Mouse (Mus musculus) midbrain, embryonic 14.5 days (tissue): Measurements from ENCODE around the gene Usp16. TPM values are rescaled to one million over a fixed set of nuclear protein-coding genes. Genes with fewer than 3 reads are reported as not detected.
A peak's percentile ranks its signal among the peaks of the same experiment; 100 is the strongest.

Source experiments
- ATAC-seq: fragments of 200-750 bp; cut with Nextera tagmentation; 2 replicates; pipeline ENCODE4 v1.8.0; 2017; ENCODE audit warnings: moderate number of reproducible peaks, moderate library complexity; ENCODE audit not compliant: low FRiP score, low TSS enrichment
- DNase-seq: peaks from one replicate; pipeline ENCODE4 v3.0.0-alpha.2; 2015
- H3K27ac ChIP-seq: fragments of 300-500 bp; sonication (generic); replicated peaks from 2 replicates; pipeline ENCODE4 v1.5.1; 2014; ENCODE audit warnings: mild to moderate bottlenecking, low read depth, low read length, moderate library complexity
- H3K27me3 ChIP-seq: fragments of 300-500 bp; sonication (generic); 2 replicates; pipeline ENCODE4 v1.6.1; 2014; ENCODE audit warnings: low read length, control low read depth, mixed read lengths; ENCODE audit not compliant: control insufficient read depth, insufficient read depth
- H3K36me3 ChIP-seq: fragments of 300-500 bp; sonication (generic); 2 replicates; pipeline ENCODE4 v1.6.1; 2014; ENCODE audit warnings: low read length, control low read depth; ENCODE audit not compliant: control insufficient read depth, insufficient read depth
- H3K4me1 ChIP-seq: fragments of 300-500 bp; sonication (generic); 2 replicates; pipeline ENCODE4 v1.6.1; 2014; ENCODE audit warnings: mild to moderate bottlenecking, antibody characterized with exemption, low read length, control low read depth; ENCODE audit not compliant: control insufficient read depth, insufficient read depth
- H3K4me2 ChIP-seq: fragments of 300-500 bp; sonication (generic); 2 replicates; pipeline ENCODE4 v1.6.1; 2014; ENCODE audit warnings: mild to moderate bottlenecking, low read length, moderate library complexity
- H3K4me3 ChIP-seq: fragments of 300-500 bp; sonication (generic); replicated peaks from 2 replicates; pipeline ENCODE4 v1.5.1; 2014; ENCODE audit warnings: low read depth, low read length
- H3K9ac ChIP-seq: fragments of 300-500 bp; sonication (generic); replicated peaks from 2 replicates; pipeline ENCODE4 v1.6.1; 2014; ENCODE audit warnings: mild to moderate bottlenecking, low read length, moderate library complexity
- H3K9me3 ChIP-seq: fragments of 300-500 bp; sonication (generic); 2 replicates; pipeline ENCODE4 v1.6.1; 2016; ENCODE audit warnings: low read length, control low read depth, mixed read lengths; ENCODE audit not compliant: control insufficient read depth
- WGBS: fragments of 180-500 bp; shearing (Covaris S2); extraction: QIAGEN DNeasy Blood & Tissue Kit; methylation state at CpG from one replicate; pipeline ENCODE4 v1.1.7; 2014; 5-methylcytosine and 5-hydroxymethylcytosine counted together
- polyA plus RNA-seq: library from polyadenylated mRNA; unstranded; fragments of >200 nt; fragmentation: Nextera tagmentation; extraction: Ambion mirVana; gene quantifications from 2 replicates; pipeline ENCODE4 v1.2.1, GENCODE M21; 2014

Gene Usp16
- polyA plus RNA-seq, result 50.2 and 62.8 TPM in 2 replicates

GRCm38 (mm10) chr16:87454419-87455179, at the start of gene Usp16:
Gene Usp16 (plus strand): TSS chr16:87454703.
- WGBS, result 9% methylated on average over 45 of the region's 45 CpGs
- ATAC-seq, result peak; percentile 98
- peak within 1 kb of the TSS; percentile 93 for H3K4me2 ChIP-seq

GRCm38 (mm10) chr16:87405001-87405400, 49.5 kb upstream of the Usp16 start:
- no peaks in the 10 kb centered on the region for H3K4me1 ChIP-seq
- no peaks in the 10 kb centered on the region for H3K9me3 ChIP-seq
- H3K4me2 ChIP-seq, result no peak overlapping the region
- whole genome bisulfite sequencing, result 85% methylated on average over 3 of the region's 3 CpGs
- no peaks in the 10 kb centered on the region for H3K27me3 ChIP-seq
- H3K27ac ChIP-seq, result no peak overlapping the region
- H3K36me3 ChIP-seq, result peaks cover 85% of the 10 kb centered on the region
- no peak for ATAC-seq
- no peak for DNase-seq
- no peak overlapping the region for H3K4me3 ChIP-seq
- no peak overlapping the region for H3K9ac ChIP-seq

More at GRCm38 (mm10) chr16:87454419-87455179, at the start of gene Usp16:
- H3K4me1 ChIP-seq, result peaks cover 16% of the 10 kb centered on the region
- H3K4me3 ChIP-seq, result peak within 1 kb of the TSS; percentile 93
- peak; percentile 97 for DNase-seq
- no peaks in the 10 kb centered on the region for H3K27me3 ChIP-seq
- 0 out of 2 replicates have a peak, but pooled peaks cover 4% of the 10 kb centered on the region for H3K36me3 ChIP-seq
- H3K9me3 ChIP-seq, result no peaks in the 10 kb centered on the region
- H3K27ac ChIP-seq, result peak within 1 kb of the TSS; percentile 79
- peak within 1 kb of the TSS; percentile 81 for H3K9ac ChIP-seq

- Histone ChIP-seq H3K36me3 (peaks cover 95% of the 10 kb centered on the region), H3K4me2 (no peak overlapping the region), H3K9ac (no peak overlapping the region), H3K4me3 (no peak overlapping the region), H3K27ac (no peak overlapping the region), H3K27me3 (no peaks in the 10 kb centered on the region), H3K4me1 (no peaks in the 10 kb centered on the region), H3K9me3 (peaks cover 12% of the 10 kb centered on the region)
- DNase-seq (no peak), ATAC-seq (no peak)
- WGBS, result 98% methylated on average over 8 of the region's 8 CpGs
Observed at GRCm38 (mm10) chr16:87420662-87421061, 33.8 kb upstream of the Usp16 start.

- Histone ChIP-seq H3K27me3 (no peaks in the 10 kb centered on the region), H3K4me2 (no peak overlapping the region), H3K9me3 (no peaks in the 10 kb centered on the region), H3K4me3 (no peak overlapping the region), H3K9ac (no peak overlapping the region), H3K36me3 (peaks cover 44% of the 10 kb centered on the region), H3K27ac (no peak overlapping the region), H3K4me1 (peaks cover 3% of the 10 kb centered on the region; the same call in 1 of the 2 replicates)
- ATAC-seq, result no peak
- 96% methylated on average over 8 of the region's 8 CpGs for WGBS
- no peak for DNase-seq
Observed at GRCm38 (mm10) chr16:87427516-87427915, 27.0 kb upstream of the Usp16 start.

- WGBS, result under 1% methylated on average over 56 of the region's 56 CpGs
- Histone ChIP-seq H3K4me2 (peak within 1 kb of the TSS; percentile 82), H3K27ac (0 out of 2 replicates have a peak within 1 kb of the TSS, but pooled peaks have one; percentile 45), H3K4me1 (peaks cover 3% of the 10 kb centered on the region; the same call in 1 of the 2 replicates), H3K9ac (peak within 1 kb of the TSS; percentile 76), H3K36me3 (no peaks in the 10 kb centered on the region), H3K9me3 (no peaks in the 10 kb centered on the region), H3K27me3 (no peaks in the 10 kb centered on the region), H3K4me3 (peak within 1 kb of the TSS; percentile 87)
- ATAC-seq, result peak; percentile 100
- peak; percentile 99 for DNase-seq
Observed at GRCm38 (mm10) chr16:87432033-87432814, 22.3 kb upstream of the Usp16 start, which contains the start of gene Ltn1. Gene Ltn1 (minus strand): TSS chr16:87432612.

- H3K4me3 ChIP-seq, result no peak overlapping the region
- H3K4me2 ChIP-seq, result no peak overlapping the region
- no peaks in the 10 kb centered on the region for H3K27me3 ChIP-seq
- peaks cover 3% of the 10 kb centered on the region; the same call in 1 of the 2 replicates for H3K4me1 ChIP-seq
- no peak overlapping the region for H3K27ac ChIP-seq
- 96% methylated on average over 7 of the region's 7 CpGs for WGBS
- H3K36me3 ChIP-seq, result no peaks in the 10 kb centered on the region
- ATAC-seq (no peak), DNase-seq (no peak)
- no peaks in the 10 kb centered on the region for H3K9me3 ChIP-seq
- H3K9ac ChIP-seq, result no peak overlapping the region
Observed at GRCm38 (mm10) chr16:87434266-87434665, 20.2 kb upstream of the Usp16 start.

- DNase-seq (no peak), ATAC-seq (no peak)
- Histone ChIP-seq H3K4me2 (no peak overlapping the region), H3K27ac (no peak overlapping the region), H3K36me3 (no peaks in the 10 kb centered on the region), H3K9me3 (no peaks in the 10 kb centered on the region), H3K9ac (no peak overlapping the region), H3K4me1 (peaks cover 3% of the 10 kb centered on the region; the same call in 1 of the 2 replicates), H3K27me3 (no peaks in the 10 kb centered on the region), H3K4me3 (no peak overlapping the region)
- 80% methylated on average over 6 of the region's 6 CpGs for WGBS
Observed at GRCm38 (mm10) chr16:87434946-87435345, 19.6 kb upstream of the Usp16 start.

GRCm38 (mm10) chr16:87435411-87436205, 18.9 kb upstream of the Usp16 start:
- H3K27me3 ChIP-seq, result no peaks in the 10 kb centered on the region
- H3K9me3 ChIP-seq, result no peaks in the 10 kb centered on the region
- peaks cover 3% of the 10 kb centered on the region; the same call in 1 of the 2 replicates for H3K4me1 ChIP-seq
- H3K4me3 ChIP-seq, result no peak overlapping the region
- DNase-seq (no peak), ATAC-seq (no peak)
- H3K27ac ChIP-seq, result no peak overlapping the region
- no peaks in the 10 kb centered on the region for H3K36me3 ChIP-seq
- H3K9ac ChIP-seq, result no peak overlapping the region
- no peak overlapping the region for H3K4me2 ChIP-seq
- whole genome bisulfite sequencing, result 89% methylated on average over 13 of the region's 13 CpGs
